Comparison of ENCODE assay signal across 20 mouse cellular contexts in genomic region chr14:51771378-51771777, GRCm38 (mm10). TPM values are rescaled to one million over a fixed set of nuclear protein-coding genes. Genes with fewer than 3 reads are reported as not detected.
DNase-seq lines count a peak whose midpoint lies in the region; ATAC-seq and TF ChIP-seq lines count a peak whose summit lies in the region.
"Not testable (repeated sequence)": the region's sequence is repeated elsewhere in the genome, so short reads cannot be mapped to it uniquely, and the experiment has no call there.
"Had no signal": no experiment of that assay in that cellular context is flagged by ENCODE, and none has a peak within 500 bp of the region (broad histone marks: within the 10 kb centered on the region; RNA-seq: fewer than 3 reads in every experiment).

No protein-coding gene starts in this region.

- WGBS in embryonic facial prominence, embryonic 14.5 days, result 83% methylated on average over 1 of the region's 1 CpGs
- WGBS in intestine, embryonic 14.5 days, result 68% methylated on average over 1 of the region's 1 CpGs
- WGBS in liver, adult 2 months, result 84% methylated on average over 1 of the region's 1 CpGs
- 97% methylated on average over 1 of the region's 1 CpGs for WGBS in midbrain, embryonic 14.5 days

- H3K9me3 ChIP-seq in embryonic facial prominence, embryonic 14.5 days (ENCODE audit: control insufficient read depth, low read length); intestine, embryonic 14.5 days (ENCODE audit: control insufficient read depth, low read length); midbrain, embryonic 14.5 days (ENCODE audit: control insufficient read depth, low read length): not testable (repeated sequence)

- H3K27me3 ChIP-seq in embryonic facial prominence, embryonic 14.5 days (replicated peaks; ENCODE audit: control insufficient read depth, insufficient read depth, low read length); intestine, embryonic 14.5 days (replicated peaks; ENCODE audit: control insufficient read depth, insufficient read depth, low read length); liver, adult 2 months (ENCODE audit: control insufficient read depth, insufficient read depth, low read length); midbrain, embryonic 14.5 days (ENCODE audit: control insufficient read depth, insufficient read depth, low read length): not testable (repeated sequence)

- TF ChIP-seq POLR2A in brain, embryonic 14.5 days (IDR thresholded peaks at IDR 0.05; ENCODE audit: borderline replicate concordance, extremely low read depth, insufficient read depth, insufficient read length, poor library complexity, severe bottlenecking); liver, adult 2 months (IDR thresholded peaks at IDR 0.05; ENCODE audit: extremely low read depth, insufficient read depth, low read length): not testable (repeated sequence)

- H3K4me1 ChIP-seq in embryonic facial prominence, embryonic 14.5 days (ENCODE audit: control insufficient read depth, insufficient read depth, low read length); intestine, embryonic 14.5 days (replicated peaks; ENCODE audit: control insufficient read depth, insufficient read depth, low read length); liver, adult 2 months (ENCODE audit: control insufficient read depth, insufficient read depth, low read length); midbrain, embryonic 14.5 days (ENCODE audit: control insufficient read depth, insufficient read depth, low read length): not testable (repeated sequence)

- H3K27ac ChIP-seq in embryonic facial prominence, embryonic 14.5 days (replicated peaks; ENCODE audit: low read depth, low read length); intestine, embryonic 14.5 days (ENCODE audit: low read depth); liver, adult 2 months (replicated peaks; ENCODE audit: insufficient read depth, low read depth, low read length); midbrain, embryonic 14.5 days (replicated peaks; ENCODE audit: low read depth, low read length): not testable (repeated sequence)

- H3K4me3 ChIP-seq in embryonic facial prominence, embryonic 14.5 days (ENCODE audit: low read depth, low read length); intestine, embryonic 14.5 days (ENCODE audit: low read depth, low read length); liver, adult 2 months (ENCODE audit: insufficient read depth, low read depth, low read length); midbrain, embryonic 14.5 days (replicated peaks; ENCODE audit: low read depth, low read length): not testable (repeated sequence)

- not testable (repeated sequence) for H3K9ac ChIP-seq in embryonic facial prominence, embryonic 14.5 days (ENCODE audit: low read depth, low read length); intestine, embryonic 14.5 days (ENCODE audit: low read length); liver, adult 2 months (ENCODE audit: low read depth, low read length); midbrain, embryonic 14.5 days (replicated peaks; ENCODE audit: low read length)

- H3K4me2 ChIP-seq in embryonic facial prominence, embryonic 14.5 days (ENCODE audit: low read depth, low read length); intestine, embryonic 14.5 days (ENCODE audit: low read length); midbrain, embryonic 14.5 days (ENCODE audit: low read length): not testable (repeated sequence)

- TF ChIP-seq CTCF in brain, embryonic 14.5 days (IDR thresholded peaks at IDR 0.05; ENCODE audit: borderline replicate concordance, extremely low read depth, insufficient read depth, insufficient read length), result peak; percentile 48; the same call in 1 of the 2 replicates
- not testable (repeated sequence) for TF ChIP-seq CTCF in liver, adult 2 months (IDR thresholded peaks at IDR 0.05; ENCODE audit: low read depth, low read length)

- peak; percentile 37 for DNase-seq in 3T3-L1 (ENCODE audit: low read depth, low spot score)
- peak; percentile 14 for DNase-seq in brain, embryonic 14.5 days (ENCODE audit: low read depth)
- peak; percentile 9 for DNase-seq in embryonic facial prominence, embryonic 14.5 days (ENCODE audit: low spot score)
- peak; percentile 55 for DNase-seq in intestine, embryonic 14.5 days (ENCODE audit: low spot score)
- peak; percentile 4 for DNase-seq in liver, adult 2 months (ENCODE audit: extremely low read depth, low read depth, low spot score)
- DNase-seq in midbrain, embryonic 14.5 days, result peak; percentile 7
- peak; percentile 25 for DNase-seq in retina, postnatal 1 day

- not testable (repeated sequence) for H3K36me3 ChIP-seq in embryonic facial prominence, embryonic 14.5 days (ENCODE audit: control insufficient read depth, insufficient read depth, low read length); intestine, embryonic 14.5 days (ENCODE audit: control insufficient read depth, insufficient read depth, low read length); liver, adult 2 months (ENCODE audit: control insufficient read depth, insufficient read depth, low read length); midbrain, embryonic 14.5 days (ENCODE audit: control insufficient read depth, insufficient read depth, low read length)

- ATAC-seq in embryonic facial prominence, embryonic 14.5 days (ENCODE audit: low read depth); intestine, embryonic 14.5 days (replicated peaks; ENCODE audit: low FRiP score, low TSS enrichment, low read depth); midbrain, embryonic 14.5 days (ENCODE audit: low FRiP score, low TSS enrichment): not testable (repeated sequence)
- ATAC-seq in granulocyte monocyte progenitor cell, adult 5-6 weeks (replicated peaks; ENCODE audit: poor library complexity, severe bottlenecking), result peak; percentile 83

- H3K79me2 ChIP-seq in liver, adult 2 months (ENCODE audit: control insufficient read depth, insufficient read depth, low read length), result not testable (repeated sequence)

RNA-seq across cellular contexts. Expression of gene Ang4, which starts 2.0 kb away (rescaled TPM):
- polyA plus RNA-seq in brain, embryonic 14.5 days (2012; rRNA removed), result not detected in 2 replicates
- not detected in 2 replicates for polyA plus RNA-seq in embryonic facial prominence, embryonic 14.5 days (2014; fragmentation: Nextera tagmentation; extraction: Ambion mirVana)
- not detected in 2 replicates for total RNA-seq in granulocyte monocyte progenitor cell, adult 5-6 weeks (2014; fragmentation: Nextera tagmentation)
- not detected in 2 replicates for total RNA-seq in granulocyte monocyte progenitor cell, adult 5-6 weeks (2017)
- polyA plus RNA-seq in intestine, embryonic 14.5 days (2014; fragmentation: Nextera tagmentation; extraction: Ambion mirVana), result 1.8 and 1.9 TPM in 2 replicates
- total RNA-seq in liver, adult 2 months (2014; rRNA removed), result not detected in 2 replicates
- polyA plus RNA-seq in liver, adult 2 months (2012; rRNA removed), result not detected in 2 replicates
- not detected in 2 replicates for polyA plus RNA-seq in midbrain, embryonic 14.5 days (2014; fragmentation: Nextera tagmentation; extraction: Ambion mirVana)
- total RNA-seq: adrenal gland, postnatal 25 days; heart, adult 18-20 months; heart, postnatal 10 days had no signal
- polyA plus RNA-seq: erythroblast, embryonic 14.5 days; G1E; limb, embryonic 11.5 days; liver, embryonic 16.5 days; macrophage; myocyte; stomach, embryonic 14.5 days had no signal

RNA-seq across cellular contexts. Expression of gene AY358078, which starts 28.5 kb away (rescaled TPM):
- polyA plus RNA-seq in brain, embryonic 14.5 days (2012; rRNA removed), result not detected in 2 replicates
- not detected in 2 replicates for polyA plus RNA-seq in embryonic facial prominence, embryonic 14.5 days (2014; fragmentation: Nextera tagmentation; extraction: Ambion mirVana)
- total RNA-seq in granulocyte monocyte progenitor cell, adult 5-6 weeks (2014; fragmentation: Nextera tagmentation), result not detected in 2 replicates
- not detected in 2 replicates for total RNA-seq in granulocyte monocyte progenitor cell, adult 5-6 weeks (2017)
- not detected in 2 replicates for polyA plus RNA-seq in intestine, embryonic 14.5 days (2014; fragmentation: Nextera tagmentation; extraction: Ambion mirVana)
- total RNA-seq in liver, adult 2 months (2014; rRNA removed), result not detected in 2 replicates
- not detected in 2 replicates for polyA plus RNA-seq in liver, adult 2 months (2012; rRNA removed)
- polyA plus RNA-seq in midbrain, embryonic 14.5 days (2014; fragmentation: Nextera tagmentation; extraction: Ambion mirVana), result not detected in 2 replicates
- total RNA-seq: adrenal gland, postnatal 25 days; G1E; heart, adult 18-20 months; heart, postnatal 10 days had no signal
- polyA plus RNA-seq: erythroblast, embryonic 14.5 days; G1E; intestine, embryonic 15.5 days; large intestine, adult 2 months; limb, embryonic 11.5 days; liver, embryonic 16.5 days; macrophage; myocyte; stomach, embryonic 14.5 days had no signal

RNA-seq across cellular contexts. Expression of gene Gm5800, which starts 54.4 kb away (rescaled TPM):
- not detected in 2 replicates for polyA plus RNA-seq in brain, embryonic 14.5 days (2012; rRNA removed)
- polyA plus RNA-seq in embryonic facial prominence, embryonic 14.5 days (2014; fragmentation: Nextera tagmentation; extraction: Ambion mirVana), result not detected in 2 replicates
- total RNA-seq in granulocyte monocyte progenitor cell, adult 5-6 weeks (2014; fragmentation: Nextera tagmentation), result not detected in 2 replicates
- not detected in 2 replicates for total RNA-seq in granulocyte monocyte progenitor cell, adult 5-6 weeks (2017)
- not detected in 2 replicates for polyA plus RNA-seq in intestine, embryonic 14.5 days (2014; fragmentation: Nextera tagmentation; extraction: Ambion mirVana)
- total RNA-seq in liver, adult 2 months (2014; rRNA removed), result not detected in 2 replicates
- not detected in 2 replicates for polyA plus RNA-seq in liver, adult 2 months (2012; rRNA removed)
- not detected in 2 replicates for polyA plus RNA-seq in midbrain, embryonic 14.5 days (2014; fragmentation: Nextera tagmentation; extraction: Ambion mirVana)
- total RNA-seq: adrenal gland, postnatal 25 days; G1E; heart, adult 18-20 months; heart, postnatal 10 days had no signal
- polyA plus RNA-seq: erythroblast, embryonic 14.5 days; G1E; intestine, embryonic 15.5 days; large intestine, adult 2 months; limb, embryonic 11.5 days; liver, embryonic 16.5 days; macrophage; myocyte; stomach, embryonic 14.5 days had no signal

Comparison
In these comparisons a context has a peak if more than half of its experiments do, and no peak if none do; other contexts are left out.
1. DNase-seq: peak in every context shown above with its lines; median percentile 55 in intestine, embryonic 14.5 days; 37 in 3T3-L1; 25 in retina, postnatal 1 day; 14 in brain, embryonic 14.5 days; 9 in embryonic facial prominence, embryonic 14.5 days; 7 in midbrain, embryonic 14.5 days; 4 in liver, adult 2 months.